Mouse (Mus musculus) right cerebral cortex, postnatal 10 days (tissue): ENCODE measurements around the gene Ctnnbl1.

ENCODE experiments used
- DNase-seq, 2 experiments: peaks; one replicate each; pipeline ENCODE4 v3.0.0; 2021; ENCODE audit warnings: low spot score in 2 of 2

Gene Ctnnbl1

DNA sequence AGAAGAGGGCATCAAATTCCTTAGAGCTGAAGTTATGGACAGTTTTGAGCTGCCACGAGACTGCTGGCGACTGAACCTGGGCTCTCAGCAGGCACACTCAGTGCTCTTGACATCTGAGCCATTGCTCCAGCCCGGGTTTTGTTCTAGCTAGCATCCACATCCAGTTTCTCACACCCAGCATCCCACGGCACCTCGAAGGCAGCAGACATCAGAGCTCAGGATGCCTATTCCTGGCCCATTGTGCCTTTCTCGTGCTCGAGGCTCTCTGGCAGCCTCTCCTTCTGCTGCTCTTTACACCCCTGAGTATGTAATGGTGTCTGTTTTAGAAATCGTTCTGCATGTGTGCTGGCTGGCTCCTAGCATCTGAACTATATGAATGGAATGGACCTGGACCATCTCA lies 13.3 kb downstream of the Ctnnbl1 start:
- DNase-seq = no peak

DNA sequence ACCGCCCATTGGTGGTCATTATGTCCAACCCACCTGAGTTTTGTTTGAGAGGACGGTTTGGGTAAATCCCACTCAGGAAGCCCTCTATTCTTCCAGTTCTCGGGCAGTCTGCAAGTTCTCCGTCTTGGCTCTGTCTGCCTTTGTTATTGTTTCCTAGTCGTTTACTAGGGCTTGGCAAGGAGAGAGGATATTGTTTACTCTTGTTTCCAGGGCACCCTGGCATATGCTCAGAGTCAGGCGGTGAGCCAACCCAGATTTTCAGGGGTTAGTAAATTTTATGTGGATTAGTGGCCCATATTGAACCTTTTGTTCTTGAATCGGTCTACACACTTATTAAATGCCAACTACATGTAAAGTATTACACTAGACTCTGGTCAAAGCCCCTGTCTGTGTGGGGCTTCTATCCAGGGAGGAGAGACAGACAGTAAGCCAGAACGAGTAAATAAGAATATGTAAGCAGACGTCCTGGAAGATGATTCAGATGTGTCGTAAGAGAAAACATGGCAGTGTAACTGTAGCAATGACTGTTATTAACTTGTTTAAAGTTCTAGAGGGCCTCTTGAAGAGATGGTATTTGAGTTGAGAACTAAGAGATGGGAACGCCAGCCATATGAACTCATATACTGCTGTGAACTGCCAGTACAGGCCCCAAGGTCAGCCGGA lies 13.9 kb downstream of the Ctnnbl1 start:
- no peak for DNase-seq

DNA sequence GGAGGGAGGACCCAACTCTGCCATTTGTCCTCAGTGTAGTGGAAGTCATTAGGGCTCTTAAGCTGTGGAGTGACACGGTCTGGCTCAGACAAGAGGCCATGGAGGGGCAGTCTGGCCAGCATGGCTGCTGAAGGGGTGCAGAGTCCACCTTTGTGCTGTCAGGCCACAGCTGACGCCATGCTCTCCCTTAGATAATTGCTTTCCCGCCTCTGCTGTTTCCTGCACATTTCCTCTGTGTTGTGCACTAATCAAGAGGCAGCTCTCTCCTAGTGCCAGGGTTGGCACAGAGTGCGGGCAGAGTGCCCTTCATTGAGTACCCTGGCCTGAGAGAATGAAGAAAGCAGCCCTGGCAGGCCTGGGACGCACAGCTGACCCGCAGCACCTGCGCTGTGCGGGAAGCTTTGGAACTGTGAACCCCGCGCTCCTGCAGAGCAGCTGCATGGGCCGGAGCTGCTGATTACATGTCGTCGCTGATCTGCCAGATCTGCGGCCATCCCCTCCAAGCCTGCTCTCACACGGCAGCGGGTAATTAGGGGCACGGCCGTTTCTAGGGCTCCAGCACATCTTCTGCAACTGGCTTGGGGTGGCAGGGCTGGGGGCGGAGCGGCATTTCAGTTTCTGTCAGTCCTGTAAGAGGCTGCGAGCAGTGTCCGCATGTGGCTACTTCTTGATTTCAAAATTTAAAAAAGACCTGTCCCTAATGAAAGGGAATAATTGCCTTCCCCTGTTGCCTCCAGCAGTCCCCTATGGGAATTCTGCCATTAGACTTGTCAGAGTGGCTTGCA lies 14.6 kb downstream of the Ctnnbl1 start:
- DNase-seq = peak; percentile 86 to 87

DNA sequence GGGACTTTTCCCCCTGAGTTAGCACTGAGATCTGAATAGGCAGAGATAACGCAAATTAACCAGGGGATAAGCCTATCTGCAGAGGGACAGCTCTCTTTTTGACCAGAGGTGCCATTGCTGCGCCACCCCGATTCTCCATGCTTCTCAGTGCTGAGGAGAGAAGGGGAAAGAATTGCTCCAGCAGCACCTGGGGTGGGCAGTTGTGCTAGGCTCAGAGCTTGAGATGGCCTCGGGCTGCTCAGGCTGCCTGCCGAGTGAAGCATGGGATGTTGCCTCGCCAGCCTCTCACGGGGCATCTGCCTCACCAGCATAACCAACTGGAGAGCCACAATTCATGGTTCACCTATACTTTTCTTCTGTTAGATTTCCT lies 15.2 kb downstream of the Ctnnbl1 start:
- no peak for DNase-seq

DNA sequence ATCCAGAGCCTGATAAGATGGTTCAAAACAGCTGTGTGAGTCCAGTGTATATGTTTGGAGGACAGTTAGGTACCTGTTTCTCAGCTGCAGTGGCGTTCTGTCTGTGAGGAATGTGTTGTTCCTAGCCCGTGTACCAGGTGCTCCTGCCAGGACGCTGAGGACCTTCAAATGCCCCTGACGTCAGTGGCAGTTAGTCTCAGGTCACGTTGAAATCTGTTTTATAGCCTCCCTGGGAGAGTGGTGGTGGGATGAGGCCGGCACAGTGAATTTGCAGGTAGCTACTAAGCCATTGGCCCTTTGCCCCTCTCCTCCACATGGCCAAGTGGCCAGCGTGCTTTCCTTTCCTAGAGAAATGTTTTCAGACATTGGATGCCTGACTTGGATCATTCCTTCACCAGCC lies 18.6 kb downstream of the Ctnnbl1 start:
- no peak for DNase-seq

DNA sequence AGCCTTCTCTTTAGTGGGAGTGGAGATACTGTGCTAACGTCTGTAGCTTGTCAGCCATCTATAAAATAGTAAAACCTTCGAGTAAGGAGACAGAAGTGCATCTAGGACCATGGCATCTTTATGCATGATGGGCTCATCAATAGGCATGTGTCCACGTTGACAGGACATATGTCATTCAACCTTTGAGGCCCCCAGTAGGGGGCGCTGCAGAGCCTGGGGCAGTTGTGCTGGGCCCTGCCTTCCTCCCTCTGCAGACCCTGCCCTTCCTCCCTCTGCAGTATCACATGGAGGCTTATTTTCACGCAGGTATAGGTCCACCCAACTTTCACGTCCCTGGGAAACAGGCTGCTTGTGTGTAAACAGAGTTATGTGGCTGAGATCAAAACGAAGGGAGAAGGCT lies 19.0 kb downstream of the Ctnnbl1 start:
- DNase-seq = no peak

DNA sequence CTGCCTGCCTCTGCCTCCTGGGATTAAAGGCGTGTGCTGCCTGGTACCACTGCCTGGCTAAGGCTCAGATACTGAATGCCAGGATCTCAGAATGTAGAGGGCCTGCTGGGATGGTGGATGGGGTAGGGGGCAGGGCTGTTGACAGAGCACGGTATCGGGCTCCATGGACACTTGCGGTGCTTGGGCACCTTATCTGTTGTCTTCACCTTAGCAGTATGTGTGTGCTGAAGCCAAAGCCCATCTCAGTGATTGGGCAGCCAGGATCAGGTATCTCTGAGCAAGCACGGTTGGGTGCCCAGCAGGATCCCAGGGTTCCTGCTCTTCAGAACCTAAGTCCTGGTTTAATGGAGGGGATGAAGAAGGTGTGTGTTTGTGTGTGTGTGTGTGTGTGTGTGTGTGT lies 21.2 kb downstream of the Ctnnbl1 start:
- DNase-seq = no peak

DNA sequence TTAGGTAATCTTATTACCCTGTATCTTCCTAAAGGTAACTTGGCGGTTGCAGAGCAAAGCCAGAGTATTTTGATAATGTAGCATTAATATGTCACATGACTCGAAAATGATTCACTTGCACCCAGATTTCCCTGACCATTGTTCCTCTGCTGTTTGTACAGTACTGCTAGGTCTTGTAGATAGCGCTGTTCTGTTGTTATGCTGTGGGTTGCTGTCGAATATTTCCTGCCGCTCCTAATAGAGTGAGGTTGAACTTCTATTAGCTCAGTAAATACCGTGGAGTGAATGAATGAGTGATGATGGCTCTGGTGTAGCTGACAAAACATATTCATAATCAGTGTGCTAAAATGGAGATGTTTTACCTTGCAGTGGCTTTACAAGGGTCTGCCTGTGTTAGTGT lies 22.5 kb downstream of the Ctnnbl1 start:
- no peak for DNase-seq

DNA sequence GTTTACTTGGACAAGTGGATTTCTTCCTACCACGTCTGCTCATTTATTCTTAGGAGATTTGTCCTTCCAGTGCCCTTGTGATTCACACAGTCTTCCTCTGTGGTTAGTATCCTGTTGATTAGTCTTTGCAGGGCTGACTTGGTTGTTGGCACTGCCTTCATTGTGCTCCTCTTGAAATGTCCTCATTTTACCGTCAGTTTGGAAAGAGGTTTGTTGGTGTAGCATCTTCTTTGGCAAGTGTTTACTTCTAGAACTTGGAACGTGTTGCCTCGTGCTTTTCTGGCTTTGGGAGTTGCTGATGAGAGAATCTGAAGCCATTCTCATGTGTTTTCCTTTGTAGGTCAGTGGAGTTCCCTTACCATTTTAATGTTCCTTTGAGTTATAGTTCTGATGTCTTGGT lies 25.7 kb downstream of the Ctnnbl1 start:
- no peak for DNase-seq

DNA sequence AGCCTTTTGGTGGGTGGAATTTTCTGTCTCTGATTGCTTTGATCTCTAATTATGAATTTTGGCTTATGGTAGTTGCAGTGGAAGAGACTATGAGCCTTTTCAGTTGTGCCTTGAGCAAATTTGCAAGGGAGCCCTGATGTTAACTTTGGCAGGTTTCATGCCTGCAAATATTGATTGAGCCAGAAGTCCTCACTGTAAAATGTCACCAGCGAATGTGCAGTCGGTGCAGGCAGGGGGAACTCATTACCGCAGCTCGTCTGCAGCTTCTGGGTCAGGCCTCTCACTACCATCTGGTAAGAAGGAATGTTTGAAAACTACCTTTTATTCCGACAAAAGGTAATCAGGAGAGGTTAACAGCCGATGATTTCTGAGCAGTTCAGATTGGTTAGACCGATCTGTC lies 29.4 kb downstream of the Ctnnbl1 start:
- DNase-seq = no peak

DNA sequence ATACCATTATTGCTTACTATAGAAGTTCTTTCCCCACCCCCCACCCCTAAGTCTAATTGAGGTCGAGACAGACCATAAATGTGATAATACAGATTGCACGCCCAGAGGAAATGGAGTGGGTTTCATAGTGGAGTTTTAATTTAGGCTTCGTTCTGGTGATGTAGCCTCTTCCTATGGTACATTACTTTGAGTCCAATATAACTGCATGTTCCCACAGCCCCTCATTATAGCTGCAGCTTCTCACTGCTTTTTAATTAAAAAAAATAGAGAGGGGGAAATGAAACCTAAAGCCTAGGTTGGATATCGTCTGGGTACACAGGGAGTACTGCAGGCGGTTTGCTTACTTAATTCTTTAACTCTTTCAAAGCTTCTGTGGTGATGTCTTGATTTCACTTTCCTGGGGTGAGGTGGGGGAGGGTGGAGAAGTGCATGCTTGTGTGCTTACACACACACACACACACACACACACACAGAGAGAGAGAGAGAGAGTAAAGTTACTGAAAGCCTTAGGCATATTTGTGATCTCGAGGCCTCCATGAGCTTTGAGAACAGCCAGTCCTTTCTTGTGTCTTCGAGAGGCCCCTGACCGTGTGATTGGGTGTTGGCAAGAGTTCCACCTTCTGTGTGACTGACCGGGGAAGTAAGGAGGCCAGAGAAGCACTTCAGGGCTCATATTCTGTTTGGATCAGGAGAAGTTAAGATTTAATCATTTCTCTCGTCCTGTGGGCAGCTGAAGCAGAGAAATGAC lies 31.7 kb downstream of the Ctnnbl1 start:
- no peak for DNase-seq

DNA sequence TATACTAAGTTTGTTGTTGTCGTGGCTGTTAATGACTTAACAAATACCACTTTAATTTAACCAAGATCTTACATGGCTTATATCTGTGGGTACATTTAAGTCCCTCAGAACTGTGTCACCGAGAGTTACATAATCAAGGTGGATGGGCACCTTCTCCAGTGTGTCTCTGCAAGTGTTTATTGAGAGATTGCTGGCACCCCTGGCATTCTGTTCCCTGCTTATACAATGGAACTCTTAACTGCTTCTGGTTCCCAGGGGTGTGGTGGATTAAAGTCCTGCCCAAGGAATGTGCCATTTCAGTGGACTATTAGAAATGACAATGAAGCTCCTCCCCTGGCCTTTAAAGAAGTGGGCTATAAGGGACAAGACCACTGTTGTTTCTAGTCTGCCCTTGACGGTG lies 33.6 kb downstream of the Ctnnbl1 start:
- no peak for DNase-seq

DNA sequence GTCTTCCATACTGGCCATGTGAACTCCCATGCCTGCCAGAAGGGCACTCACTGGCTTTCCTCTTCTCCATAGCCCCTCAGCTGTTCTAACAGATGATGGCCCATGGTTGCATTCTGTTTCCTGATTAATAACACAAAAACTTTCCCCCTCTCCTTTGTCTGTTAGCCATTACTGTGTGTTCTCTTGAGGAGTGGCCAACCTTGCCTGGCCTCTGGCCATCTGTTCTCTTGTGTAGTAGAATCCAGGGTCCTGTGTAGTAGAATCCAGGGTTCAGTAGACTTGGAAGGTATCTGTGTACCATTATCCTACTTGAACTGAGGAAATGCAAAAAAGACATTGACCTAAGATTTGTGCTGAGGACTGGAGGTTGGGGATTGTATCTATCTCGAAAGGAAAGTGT lies 36.5 kb downstream of the Ctnnbl1 start:
- no peak for DNase-seq

DNA sequence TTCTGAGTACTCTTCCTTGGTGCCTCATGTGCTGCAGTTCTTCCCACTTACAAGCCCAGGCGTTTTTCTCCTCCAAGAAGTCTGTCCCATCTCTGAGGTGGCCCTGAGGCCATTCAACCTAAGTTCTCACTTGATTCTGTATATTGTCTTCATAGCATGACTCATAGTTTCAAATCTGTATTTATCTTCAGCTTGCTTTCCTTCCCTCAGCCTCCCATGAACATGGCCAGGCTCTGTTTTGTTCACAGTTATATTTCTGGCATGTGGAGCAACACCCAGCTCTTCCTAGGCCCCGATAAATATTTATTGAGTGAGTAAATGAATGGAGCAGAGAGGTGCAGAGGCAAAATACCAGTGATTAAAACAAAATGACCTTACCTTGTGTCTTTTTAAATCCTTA lies 38.8 kb downstream of the Ctnnbl1 start:
- no peak for DNase-seq

DNA sequence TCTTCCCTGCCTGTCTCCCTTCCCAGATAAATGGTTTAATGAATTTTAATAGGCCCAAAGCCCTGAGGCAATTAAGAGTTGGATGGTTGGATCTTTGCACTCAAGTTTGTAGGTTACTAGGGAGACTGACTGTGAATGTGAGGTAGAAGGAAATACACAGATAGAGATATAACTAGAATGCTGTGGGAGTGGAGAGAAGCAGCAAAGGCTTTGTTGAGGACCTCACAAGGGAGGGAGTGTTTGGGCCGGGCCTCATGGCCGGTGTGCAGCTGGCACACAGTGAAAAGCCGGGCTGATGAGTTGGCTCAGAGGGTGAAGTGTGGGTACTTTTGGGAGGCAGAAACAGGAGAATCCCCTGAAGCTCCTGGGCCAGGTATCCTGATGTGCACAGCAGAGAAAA lies 43.8 kb downstream of the Ctnnbl1 start:
- DNase-seq = no peak

DNA sequence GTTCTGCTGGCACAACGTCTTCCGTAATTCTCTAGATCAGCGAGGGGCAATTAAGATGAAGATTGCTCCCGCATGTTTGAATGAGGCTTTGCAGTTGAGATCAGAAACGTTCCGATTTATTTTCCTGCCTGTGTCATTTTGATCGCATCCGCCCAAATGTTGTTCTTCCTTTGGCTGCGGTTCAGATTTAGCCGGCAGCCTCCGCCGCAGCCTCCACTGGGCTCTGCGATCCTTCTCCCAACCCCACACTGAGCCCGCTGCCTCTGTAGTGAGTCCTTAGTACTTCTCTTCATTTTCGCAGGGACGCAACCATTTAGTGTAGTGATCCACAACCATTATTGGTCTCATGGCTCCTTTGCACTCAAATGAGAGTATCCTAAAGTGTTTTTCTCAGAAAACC lies 46.0 kb downstream of the Ctnnbl1 start:
- DNase-seq = no peak

DNA sequence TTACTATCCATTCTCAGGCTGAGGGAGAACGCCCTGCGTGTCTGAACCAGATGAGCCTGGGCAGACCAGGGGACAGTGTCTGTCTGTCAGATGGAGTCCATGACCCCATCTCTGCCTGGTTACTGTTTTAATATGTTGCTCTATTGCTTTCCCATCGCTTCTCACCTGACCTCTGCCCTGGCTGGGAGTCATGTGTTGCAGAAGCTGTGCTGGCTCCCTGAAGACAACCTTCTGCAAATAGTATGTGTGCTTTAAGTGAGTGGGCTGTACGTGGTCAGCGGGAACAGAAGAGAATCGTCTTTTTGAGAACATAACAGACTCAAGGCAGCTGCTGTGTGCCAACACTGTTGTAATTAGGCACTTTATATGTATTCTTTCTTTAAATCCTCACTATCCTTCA lies 47.0 kb downstream of the Ctnnbl1 start:
- DNase-seq = no peak

DNA sequence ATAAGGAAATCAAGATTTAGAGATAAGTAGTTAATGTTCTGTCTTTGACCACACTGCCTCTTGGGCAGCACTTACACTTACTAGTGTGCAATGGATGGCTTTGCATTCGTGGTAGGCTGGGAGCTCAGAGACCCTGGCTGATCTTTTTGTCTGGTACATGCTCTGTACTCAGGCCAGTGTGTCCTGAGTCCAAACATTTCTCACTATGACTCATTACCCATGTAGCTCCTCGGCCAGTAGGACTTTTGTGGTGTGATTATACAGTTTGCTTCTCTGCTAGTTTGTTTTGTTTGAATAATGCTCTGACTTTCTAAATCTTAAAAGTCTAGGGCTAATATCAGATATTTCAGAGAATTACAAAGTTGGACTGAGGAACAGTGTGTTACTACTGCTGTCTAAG lies 47.4 kb downstream of the Ctnnbl1 start:
- DNase-seq = no peak

DNA sequence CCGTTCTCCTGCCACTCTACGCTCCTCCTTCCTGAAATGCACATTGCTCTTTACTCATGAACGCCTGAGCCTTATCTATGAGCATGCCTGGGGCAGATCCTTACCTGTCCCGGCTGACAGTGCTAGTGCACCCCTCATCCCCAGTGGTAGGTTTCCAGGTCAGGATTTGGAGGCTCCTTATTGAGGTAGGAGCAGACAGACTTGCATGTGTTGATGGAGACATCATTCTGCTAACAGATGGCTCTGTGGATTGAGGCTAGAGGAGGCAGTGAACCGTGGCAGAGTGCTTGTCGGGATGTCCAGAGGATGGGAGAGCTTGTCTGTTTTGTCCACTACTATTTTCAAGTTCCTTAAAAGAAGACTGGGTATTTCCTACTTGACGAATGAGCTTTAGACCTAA lies 52.0 kb downstream of the Ctnnbl1 start:
- no peak for DNase-seq

DNA sequence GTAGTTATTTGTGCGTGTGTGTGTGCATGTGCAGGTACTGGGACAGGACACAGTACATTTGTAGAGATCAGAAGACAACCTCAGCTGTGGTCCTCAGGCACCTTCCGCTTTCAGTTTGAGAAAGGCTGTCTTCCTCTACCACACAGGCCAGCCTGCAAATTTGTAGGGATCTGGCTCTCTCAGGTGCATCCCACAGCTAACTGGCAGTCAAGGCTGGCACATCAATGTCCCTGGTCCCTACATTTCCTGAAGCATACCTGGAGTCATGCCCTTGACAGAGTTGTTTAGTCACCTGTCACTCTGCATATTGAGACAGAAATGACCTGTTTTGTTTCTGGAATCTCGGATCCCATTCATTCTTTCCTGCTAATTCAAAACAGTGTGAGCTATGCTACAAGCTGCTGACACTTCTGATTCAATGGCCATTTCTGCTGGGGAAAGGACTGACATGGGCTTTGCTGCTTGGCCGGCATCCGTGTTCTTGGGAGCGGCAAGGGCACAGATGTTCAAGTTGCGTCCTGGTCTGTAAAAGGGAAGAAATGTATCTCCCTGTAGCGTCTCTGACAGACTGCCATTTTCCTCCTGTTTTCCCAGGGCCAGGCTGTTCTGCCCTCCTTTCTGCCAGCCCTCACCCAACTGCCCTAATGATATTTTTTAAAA lies 53.8 kb downstream of the Ctnnbl1 start:
- DNase-seq = no peak

DNA sequence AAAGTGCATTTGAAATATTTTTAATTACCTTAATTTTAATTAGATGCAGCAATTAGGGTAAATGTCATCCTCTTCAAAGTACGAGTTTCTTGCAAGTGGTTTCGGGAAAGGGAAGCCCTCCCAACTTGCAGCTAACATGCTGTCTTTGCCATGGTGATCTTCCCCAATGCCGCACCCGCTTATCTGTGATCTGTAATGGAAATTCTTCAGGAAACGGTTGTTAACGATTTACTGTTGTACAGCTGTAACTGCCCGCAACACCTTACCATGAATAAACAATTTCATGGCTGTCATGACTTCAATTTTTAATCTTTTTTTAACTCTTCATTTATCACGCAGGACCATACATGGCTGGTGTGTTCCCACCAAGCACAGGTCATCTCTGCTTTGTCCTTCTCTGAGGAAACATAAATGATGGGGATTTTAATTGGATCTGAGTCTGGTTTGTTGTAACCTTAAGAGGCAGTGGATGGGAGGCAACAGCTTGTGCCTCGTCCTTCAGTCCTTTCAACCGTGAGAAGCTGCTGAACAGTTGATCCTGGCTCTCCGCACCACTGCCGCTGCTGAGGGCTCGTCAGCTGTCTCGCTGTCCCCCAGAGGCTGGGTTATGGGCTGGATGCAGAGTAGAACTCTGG lies 54.4 kb downstream of the Ctnnbl1 start:
- DNase-seq = no peak
